Mouse (Mus musculus) kidney, embryonic 15.5 days (tissue): ENCODE results near the gene Rbm20. TPM values are rescaled to one million over a fixed set of nuclear protein-coding genes. Genes with fewer than 3 reads are reported as not detected.

Experiments
- ATAC-seq: fragments of 200-750 bp; cut with Nextera tagmentation; replicated peaks from 2 replicates; pipeline ENCODE4 v1.8.0; 2017; ENCODE audit warnings: moderate TSS enrichment; ENCODE audit not compliant: low FRiP score
- H3K27ac ChIP-seq: fragments of 300-500 bp; sonication (generic); 2 replicates; pipeline ENCODE4 v1.5.1; 2015; ENCODE audit warnings: mild to moderate bottlenecking, inconsistent platforms
- H3K27me3 ChIP-seq: fragments of 300-500 bp; sonication (generic); 2 replicates; pipeline ENCODE4 v1.6.1; 2015; ENCODE audit warnings: inconsistent platforms
- H3K36me3 ChIP-seq: fragments of 300-500 bp; sonication (generic); 2 replicates; pipeline ENCODE4 v1.6.1; 2015; ENCODE audit warnings: inconsistent platforms
- H3K4me1 ChIP-seq: fragments of 300-500 bp; sonication (generic); 2 replicates; pipeline ENCODE4 v1.6.1; 2015; ENCODE audit warnings: inconsistent platforms
- H3K4me2 ChIP-seq: fragments of 300-500 bp; sonication (generic); 2 replicates; pipeline ENCODE4 v1.6.1; 2015; ENCODE audit warnings: moderate library complexity, mild to moderate bottlenecking, inconsistent platforms
- H3K4me3 ChIP-seq: fragments of 300-500 bp; sonication (generic); replicated peaks from 2 replicates; pipeline ENCODE4 v1.5.1; 2015; ENCODE audit warnings: mild to moderate bottlenecking, inconsistent platforms
- H3K9ac ChIP-seq: fragments of 300-500 bp; sonication (generic); 2 replicates; pipeline ENCODE4 v1.6.1; 2015; ENCODE audit warnings: mild to moderate bottlenecking, inconsistent platforms
- H3K9me3 ChIP-seq: fragments of 300-500 bp; sonication (generic); replicated peaks from 2 replicates; pipeline ENCODE4 v1.6.1; 2016; ENCODE audit warnings: inconsistent platforms
- WGBS: fragments of 180-500 bp; shearing (Covaris S2); methylation state at CpG from one replicate; pipeline ENCODE4 v1.1.7; 2015; ENCODE audit warnings: mixed read lengths; 5-methylcytosine and 5-hydroxymethylcytosine counted together
- polyA plus RNA-seq: library from polyadenylated mRNA; unstranded; fragments of >200 nt; fragmentation: Nextera tagmentation; extraction: Ambion mirVana; gene quantifications from 2 replicates; pipeline ENCODE4 v1.2.1, GENCODE M21; 2015

Gene Rbm20
- polyA plus RNA-seq, 1 experiment from 2014 or later = 2.9 TPM

- H3K4me3 ChIP-seq = no peak overlapping the region
- H3K27ac ChIP-seq = no peak overlapping the region
- no peaks in the 10 kb centered on the region for H3K27me3 ChIP-seq
- no peaks in the 10 kb centered on the region for H3K36me3 ChIP-seq
- H3K4me2 ChIP-seq = no peak overlapping the region
- 36% methylated on average over 7 of the region's 7 CpGs for WGBS
- ATAC-seq = no peak
- H3K9me3 ChIP-seq = no peaks in the 10 kb centered on the region
- H3K9ac ChIP-seq = no peak overlapping the region
- H3K4me1 ChIP-seq = peaks cover 44% of the 10 kb centered on the region
These were observed 155.4 kb downstream of the Rbm20 start for GRCm38 (mm10) chr19:53832512-53832911.

GRCm38 (mm10) chr19:53833745-53834369, 156.8 kb downstream of the Rbm20 start:
- Histone ChIP-seq H3K4me3 (no peak overlapping the region), H3K36me3 (no peaks in the 10 kb centered on the region), H3K4me2 (no peak overlapping the region), H3K27me3 (no peaks in the 10 kb centered on the region), H3K27ac (no peak overlapping the region), H3K9me3 (no peaks in the 10 kb centered on the region), H3K4me1 (peaks cover 44% of the 10 kb centered on the region), H3K9ac (no peak overlapping the region)
- ATAC-seq = no peak
- 42% methylated on average over 8 of the region's 8 CpGs for whole genome bisulfite sequencing

GRCm38 (mm10) chr19:53836569-53837454, 159.7 kb downstream of the Rbm20 start:
- Histone ChIP-seq H3K9ac (no peak overlapping the region), H3K36me3 (no peaks in the 10 kb centered on the region), H3K27me3 (no peaks in the 10 kb centered on the region), H3K27ac (0 out of 2 replicates have a peak overlapping the region, but pooled peaks have one; percentile 1), H3K4me1 (peaks cover 23% of the 10 kb centered on the region), H3K4me3 (no peak overlapping the region), H3K9me3 (no peaks in the 10 kb centered on the region), H3K4me2 (no peak overlapping the region)
- ATAC-seq = peak; percentile 41; the same call in 1 of the 2 replicates
- WGBS = 36% methylated on average over 6 of the region's 6 CpGs

- H3K27me3 ChIP-seq = no peaks in the 10 kb centered on the region
- no peak overlapping the region for H3K4me3 ChIP-seq
- H3K9me3 ChIP-seq = no peaks in the 10 kb centered on the region
- 65% methylated on average over 9 of the region's 9 CpGs for WGBS
- peaks cover 17% of the 10 kb centered on the region for H3K4me1 ChIP-seq
- no peak overlapping the region for H3K9ac ChIP-seq
- ATAC-seq = no peak
- no peak overlapping the region for H3K4me2 ChIP-seq
- H3K27ac ChIP-seq = no peak overlapping the region
- no peaks in the 10 kb centered on the region for H3K36me3 ChIP-seq
These were observed 161.7 kb downstream of the Rbm20 start for GRCm38 (mm10) chr19:53838850-53839249.

GRCm38 (mm10) chr19:53839837-53840236, 162.7 kb downstream of the Rbm20 start:
- ATAC-seq = no peak
- 63% methylated on average over 6 of the region's 6 CpGs for WGBS
- H3K9me3 ChIP-seq = no peaks in the 10 kb centered on the region

GRCm38 (mm10) chr19:53841915-53842314, 164.8 kb downstream of the Rbm20 start:
- H3K27me3 ChIP-seq = no peaks in the 10 kb centered on the region
- H3K4me2 ChIP-seq = no peak overlapping the region
- WGBS = 77% methylated on average over 8 of the region's 8 CpGs
- H3K9ac ChIP-seq = no peak overlapping the region
- no peaks in the 10 kb centered on the region for H3K9me3 ChIP-seq
- ATAC-seq = no peak
- no peak overlapping the region for H3K27ac ChIP-seq
- H3K4me3 ChIP-seq = no peak overlapping the region
- no peaks in the 10 kb centered on the region for H3K36me3 ChIP-seq
- peaks cover 4% of the 10 kb centered on the region for H3K4me1 ChIP-seq

More at GRCm38 (mm10) chr19:53839837-53840236, 162.7 kb downstream of the Rbm20 start:
- H3K27ac ChIP-seq = no peak overlapping the region
- H3K4me3 ChIP-seq = no peak overlapping the region
- no peaks in the 10 kb centered on the region for H3K27me3 ChIP-seq
- peaks cover 15% of the 10 kb centered on the region for H3K4me1 ChIP-seq
- H3K4me2 ChIP-seq = no peak overlapping the region
- 0 out of 2 replicates have a peak overlapping the region, but pooled peaks have one; percentile 5 for H3K9ac ChIP-seq
- no peaks in the 10 kb centered on the region for H3K36me3 ChIP-seq

GRCm38 (mm10) chr19:53843972-53844371, 166.9 kb downstream of the Rbm20 start:
- Histone ChIP-seq H3K4me3 (no peak overlapping the region), H3K27me3 (no peaks in the 10 kb centered on the region), H3K36me3 (no peaks in the 10 kb centered on the region), H3K27ac (no peak overlapping the region), H3K4me2 (no peak overlapping the region), H3K9ac (no peak overlapping the region), H3K4me1 (no peaks in the 10 kb centered on the region), H3K9me3 (no peaks in the 10 kb centered on the region)
- no peak for ATAC-seq
- 92% methylated on average over 8 of the region's 8 CpGs for WGBS

GRCm38 (mm10) chr19:53848272-53848995, 171.3 kb downstream of the Rbm20 start:
- H3K36me3 ChIP-seq = no peaks in the 10 kb centered on the region
- no peak overlapping the region for H3K9ac ChIP-seq
- H3K4me2 ChIP-seq = no peak overlapping the region
- no peaks in the 10 kb centered on the region for H3K9me3 ChIP-seq
- ATAC-seq = no peak
- H3K4me1 ChIP-seq = peaks cover 36% of the 10 kb centered on the region
- 83% methylated on average over 10 of the region's 10 CpGs for WGBS
- no peak overlapping the region for H3K4me3 ChIP-seq
- no peak overlapping the region for H3K27ac ChIP-seq
- H3K27me3 ChIP-seq = no peaks in the 10 kb centered on the region

- Histone ChIP-seq H3K4me2 (peak overlapping the region; percentile 12; the same call in 1 of the 2 replicates), H3K36me3 (no peaks in the 10 kb centered on the region), H3K27me3 (no peaks in the 10 kb centered on the region), H3K9ac (no peak overlapping the region), H3K4me1 (peaks cover 50% of the 10 kb centered on the region), H3K9me3 (no peaks in the 10 kb centered on the region), H3K27ac (peak overlapping the region; percentile 94), H3K4me3 (no peak overlapping the region)
- ATAC-seq = no peak
- 42% methylated on average over 18 of the region's 18 CpGs for WGBS
These were observed 173.2 kb downstream of the Rbm20 start for GRCm38 (mm10) chr19:53850166-53850922.

- ATAC-seq = no peak
- Histone ChIP-seq H3K27ac (peak overlapping the region; percentile 94), H3K36me3 (no peaks in the 10 kb centered on the region), H3K9me3 (no peaks in the 10 kb centered on the region), H3K9ac (no peak overlapping the region), H3K4me2 (no peak overlapping the region), H3K27me3 (no peaks in the 10 kb centered on the region), H3K4me1 (peaks cover 55% of the 10 kb centered on the region), H3K4me3 (no peak overlapping the region)
- 73% methylated on average over 13 of the region's 13 CpGs for WGBS
These were observed 174.2 kb downstream of the Rbm20 start for GRCm38 (mm10) chr19:53851352-53851751.
